Mouse (Mus musculus): ENCODE measurements around the gene Mrm2. TPM values are rescaled to one million over a fixed set of nuclear protein-coding genes. Genes with fewer than 3 reads are reported as not detected.

The Mrm2 gene
- polyA plus RNA-seq, 1 experiment from 2014 or later: 18.1 TPM

DNA sequence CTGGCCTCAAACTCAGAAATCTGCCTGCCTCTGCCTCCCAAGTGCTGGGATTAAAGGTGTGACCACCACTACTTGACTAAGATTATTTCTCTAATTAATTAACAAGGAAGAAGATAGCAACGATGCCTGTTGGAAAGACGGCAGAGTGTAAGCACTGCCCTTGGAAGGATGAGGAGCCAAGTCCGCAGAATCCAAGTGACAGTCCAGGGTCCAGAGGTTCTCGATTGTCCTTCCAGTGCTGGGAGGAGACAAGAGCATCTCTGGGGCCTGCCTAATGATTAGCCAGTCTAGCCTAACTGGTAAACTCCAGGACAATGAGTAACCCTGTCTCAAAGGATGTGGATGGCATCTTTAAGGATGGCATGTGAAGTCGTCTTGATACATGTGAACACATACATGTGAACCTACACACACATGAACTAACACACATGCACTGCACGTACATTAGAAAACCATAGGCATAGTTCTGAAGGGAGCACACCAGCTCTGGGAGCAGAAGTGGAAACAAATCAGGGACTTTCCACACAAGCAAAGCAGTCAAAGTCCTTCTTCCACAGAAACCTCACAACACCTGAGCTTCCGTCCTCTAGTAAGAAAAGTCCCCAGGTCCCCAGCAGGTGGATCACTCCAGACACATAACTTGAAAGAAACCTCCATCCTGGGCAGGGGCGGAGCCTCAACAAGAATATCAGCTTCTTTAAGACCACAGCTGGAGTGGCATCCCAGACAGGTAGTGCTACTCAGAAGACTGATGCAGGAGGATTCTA is 19.2 kb upstream of the Mrm2 start:
- H3K27me3 ChIP-seq (ENCODE audit: control insufficient read depth, insufficient read depth, low read depth, low read length): no peaks in the 10 kb centered on the region
- no peaks in the 10 kb centered on the region for H3K4me1 ChIP-seq (replicated peaks; ENCODE audit: control insufficient read depth, insufficient read depth, low read length)
- no peak overlapping the region for H3K9ac ChIP-seq (ENCODE audit: low read length)
- H3K9me3 ChIP-seq (ENCODE audit: control insufficient read depth, low read length): no peaks in the 10 kb centered on the region
- H3K4me2 ChIP-seq (ENCODE audit: low read depth, low read length): no peak overlapping the region
- 90% methylated on average over 8 of the region's 8 CpGs for WGBS
- no peak overlapping the region for H3K4me3 ChIP-seq (ENCODE audit: low read length)
- peaks cover 11% of the 10 kb centered on the region; the same call in 1 of the 2 replicates for H3K36me3 ChIP-seq (ENCODE audit: control insufficient read depth, insufficient read depth, low read length)
- no peak overlapping the region for H3K27ac ChIP-seq (ENCODE audit: low read length)
- no peak for ATAC-seq (ENCODE audit: low read depth)

DNA sequence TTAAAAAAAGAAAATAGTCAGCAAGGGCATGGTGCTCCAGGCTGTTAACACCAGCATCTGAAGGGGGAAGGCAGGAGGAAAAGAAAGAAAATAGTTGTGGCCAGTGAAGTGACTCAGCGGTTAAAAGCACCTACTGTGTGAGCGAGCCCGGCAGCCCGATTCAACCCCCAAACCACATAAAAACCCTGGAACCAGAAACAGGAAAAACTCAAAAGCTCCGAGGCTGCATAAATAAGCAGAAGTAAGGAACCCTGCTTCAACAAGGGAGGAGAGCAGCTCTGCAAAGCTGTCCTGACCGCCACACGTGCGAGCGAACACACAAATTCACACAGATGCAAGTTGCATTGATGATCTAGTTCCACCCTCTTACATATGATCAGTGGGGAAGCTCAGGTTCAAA is 18.2 kb upstream of the Mrm2 start:
- H3K4me1 ChIP-seq (replicated peaks; ENCODE audit: control insufficient read depth, insufficient read depth, low read length): no peaks in the 10 kb centered on the region
- no peak overlapping the region for H3K9ac ChIP-seq (ENCODE audit: low read length)
- H3K4me2 ChIP-seq (ENCODE audit: low read depth, low read length): no peak overlapping the region
- no peak overlapping the region for H3K27ac ChIP-seq (ENCODE audit: low read length)
- H3K9me3 ChIP-seq (ENCODE audit: control insufficient read depth, low read length): no peaks in the 10 kb centered on the region
- H3K27me3 ChIP-seq (ENCODE audit: control insufficient read depth, insufficient read depth, low read depth, low read length): no peaks in the 10 kb centered on the region
- 93% methylated on average over 9 of the region's 9 CpGs for WGBS
- H3K4me3 ChIP-seq (ENCODE audit: low read length): no peak overlapping the region
- H3K36me3 ChIP-seq (ENCODE audit: control insufficient read depth, insufficient read depth, low read length): peaks cover 11% of the 10 kb centered on the region; the same call in 1 of the 2 replicates
- no peak for ATAC-seq (ENCODE audit: low read depth)

DNA sequence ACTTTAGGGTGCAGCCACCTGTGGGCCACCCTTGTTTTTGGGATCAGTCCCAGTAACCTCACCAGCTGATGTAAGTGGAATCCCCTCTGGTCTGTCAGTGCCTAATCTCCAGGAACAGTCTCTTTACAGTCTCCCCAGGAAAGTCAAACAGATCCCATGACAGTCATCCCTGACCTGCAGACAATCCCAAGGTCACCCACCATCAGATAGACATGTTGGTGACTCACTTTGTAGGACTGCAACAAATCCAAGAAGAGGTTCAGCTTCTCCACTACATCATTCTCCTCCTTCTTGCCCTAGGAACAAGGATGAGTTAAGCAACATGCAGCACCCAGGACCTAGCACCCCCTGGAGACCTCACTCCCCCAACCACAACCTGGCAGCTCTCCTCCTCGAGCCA is 14.4 kb upstream of the Mrm2 start:
- Histone ChIP-seq H3K9ac (ENCODE audit: low read length) (no peak overlapping the region), H3K4me2 (ENCODE audit: low read depth, low read length) (no peak overlapping the region), H3K4me3 (ENCODE audit: low read length) (no peak overlapping the region), H3K9me3 (ENCODE audit: control insufficient read depth, low read length) (no peaks in the 10 kb centered on the region), H3K27ac (ENCODE audit: low read length) (no peak overlapping the region), H3K4me1 (replicated peaks; ENCODE audit: control insufficient read depth, insufficient read depth, low read length) (no peaks in the 10 kb centered on the region), H3K27me3 (ENCODE audit: control insufficient read depth, insufficient read depth, low read depth, low read length) (no peaks in the 10 kb centered on the region), H3K36me3 (ENCODE audit: control insufficient read depth, insufficient read depth, low read length) (0 out of 2 replicates have a peak, but pooled peaks cover under 1% of the 10 kb centered on the region)
- no peak for ATAC-seq (ENCODE audit: low read depth)
- WGBS: 75% methylated on average over 1 of the region's 1 CpGs

DNA sequence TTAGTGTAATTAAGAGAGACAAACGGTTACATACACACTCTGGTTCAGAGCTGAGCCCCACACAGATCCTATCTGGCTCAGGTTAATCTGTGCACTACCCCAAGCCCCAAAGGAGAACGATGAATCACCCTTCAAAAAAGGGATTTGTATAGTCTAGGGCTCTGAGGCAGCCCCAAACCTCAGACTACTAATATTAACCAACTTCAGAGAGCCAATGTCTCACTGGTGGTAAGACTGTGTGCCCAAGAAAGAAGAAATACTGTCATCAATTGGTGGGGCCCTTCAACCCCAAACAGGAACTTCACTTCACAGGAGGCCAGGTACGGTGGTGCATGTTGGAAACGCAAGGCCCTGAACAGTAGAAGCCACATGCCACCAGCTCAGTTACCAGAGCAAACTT is 13.5 kb upstream of the Mrm2 start:
- WGBS: 83% methylated on average over 4 of the region's 4 CpGs
- Histone ChIP-seq H3K9me3 (ENCODE audit: control insufficient read depth, low read length) (no peaks in the 10 kb centered on the region), H3K9ac (ENCODE audit: low read length) (no peak overlapping the region), H3K4me3 (ENCODE audit: low read length) (no peak overlapping the region), H3K27ac (ENCODE audit: low read length) (no peak overlapping the region), H3K4me2 (ENCODE audit: low read depth, low read length) (no peak overlapping the region), H3K27me3 (ENCODE audit: control insufficient read depth, insufficient read depth, low read depth, low read length) (no peaks in the 10 kb centered on the region), H3K4me1 (replicated peaks; ENCODE audit: control insufficient read depth, insufficient read depth, low read length) (no peaks in the 10 kb centered on the region), H3K36me3 (ENCODE audit: control insufficient read depth, insufficient read depth, low read length) (no peaks in the 10 kb centered on the region; the same call in 1 of the 2 replicates)
- ATAC-seq (ENCODE audit: low read depth): no peak

DNA sequence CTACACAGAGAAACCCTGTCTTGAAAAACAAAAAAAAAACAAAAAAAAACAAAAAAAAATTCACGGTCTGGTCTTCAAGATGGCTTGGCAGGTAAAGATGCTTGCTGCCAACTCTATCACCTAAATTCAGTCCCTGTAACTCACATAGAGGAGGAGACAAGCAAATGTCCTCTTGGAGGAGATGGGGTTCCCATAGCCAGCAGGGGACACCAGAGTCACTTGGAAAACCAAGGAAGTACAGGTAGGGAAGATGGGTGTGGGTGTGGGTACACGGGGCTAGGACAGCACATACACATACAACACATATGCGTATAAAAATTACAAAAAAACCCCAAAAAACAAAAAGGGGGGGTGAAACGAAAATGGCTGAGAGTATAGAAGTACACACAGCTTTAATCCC is 11.2 kb upstream of the Mrm2 start:
- Histone ChIP-seq H3K9me3 (ENCODE audit: control insufficient read depth, low read length) (peaks cover 3% of the 10 kb centered on the region; the same call in 1 of the 2 replicates), H3K36me3 (ENCODE audit: control insufficient read depth, insufficient read depth, low read length) (peaks cover 8% of the 10 kb centered on the region), H3K4me1 (replicated peaks; ENCODE audit: control insufficient read depth, insufficient read depth, low read length) (no peaks in the 10 kb centered on the region), H3K9ac (ENCODE audit: low read length) (no peak overlapping the region), H3K4me2 (ENCODE audit: low read depth, low read length) (no peak overlapping the region), H3K27me3 (ENCODE audit: control insufficient read depth, insufficient read depth, low read depth, low read length) (no peaks in the 10 kb centered on the region), H3K4me3 (ENCODE audit: low read length) (no peak overlapping the region), H3K27ac (ENCODE audit: low read length) (no peak overlapping the region)
- no peak for ATAC-seq (ENCODE audit: low read depth)
- WGBS: 77% methylated on average over 4 of the region's 4 CpGs

DNA sequence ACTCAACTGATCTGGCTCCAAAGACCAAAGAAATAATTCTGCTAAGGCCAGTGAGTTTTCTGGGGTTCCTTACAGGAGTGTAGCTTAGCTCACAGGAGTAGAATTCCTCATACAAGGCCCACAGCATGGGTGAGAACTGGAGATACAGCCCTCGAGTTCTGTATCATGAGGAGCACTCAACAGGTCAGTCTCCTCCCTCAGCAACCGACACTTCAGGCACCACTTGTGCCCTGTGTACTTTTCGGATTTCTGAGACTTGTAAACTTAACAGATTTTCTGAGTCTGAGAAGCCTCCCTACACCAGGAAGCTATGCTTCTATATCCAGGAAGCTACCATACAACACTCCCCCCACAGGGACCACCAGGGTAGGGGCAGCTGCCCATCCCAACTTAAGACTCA is 8.1 kb upstream of the Mrm2 start:
- ATAC-seq (ENCODE audit: low read depth): no peak
- WGBS: 43% methylated on average over 3 of the region's 3 CpGs
- Histone ChIP-seq H3K4me3 (ENCODE audit: low read length) (no peak overlapping the region), H3K4me2 (ENCODE audit: low read depth, low read length) (no peak overlapping the region), H3K4me1 (replicated peaks; ENCODE audit: control insufficient read depth, insufficient read depth, low read length) (no peaks in the 10 kb centered on the region), H3K27me3 (ENCODE audit: control insufficient read depth, insufficient read depth, low read depth, low read length) (no peaks in the 10 kb centered on the region), H3K27ac (ENCODE audit: low read length) (no peak overlapping the region), H3K36me3 (ENCODE audit: control insufficient read depth, insufficient read depth, low read length) (peaks cover 8% of the 10 kb centered on the region), H3K9ac (ENCODE audit: low read length) (no peak overlapping the region), H3K9me3 (ENCODE audit: control insufficient read depth, low read length) (peaks cover 3% of the 10 kb centered on the region; the same call in 1 of the 2 replicates)

DNA sequence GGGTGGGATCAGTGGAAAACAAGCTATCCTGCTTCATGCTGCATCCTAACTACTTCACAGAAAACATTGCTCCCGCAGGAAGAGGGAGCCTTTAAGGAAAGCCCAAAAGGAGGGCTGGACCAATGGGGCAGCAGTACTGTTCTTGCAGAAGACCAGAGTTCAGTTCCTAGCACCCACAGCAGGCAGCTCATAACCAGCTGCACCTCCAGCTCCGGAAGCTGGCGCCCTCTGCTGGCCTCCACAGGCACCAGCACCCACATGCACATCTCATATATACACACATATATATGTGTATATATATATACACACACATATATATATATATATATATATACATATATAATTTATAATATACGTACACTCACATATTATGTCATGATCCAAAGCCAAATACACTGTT is 7.1 kb upstream of the Mrm2 start:
- Histone ChIP-seq H3K4me3 (ENCODE audit: low read length) (no peak overlapping the region), H3K27me3 (ENCODE audit: control insufficient read depth, insufficient read depth, low read depth, low read length) (no peaks in the 10 kb centered on the region), H3K27ac (ENCODE audit: low read length) (no peak overlapping the region), H3K4me1 (replicated peaks; ENCODE audit: control insufficient read depth, insufficient read depth, low read length) (no peaks in the 10 kb centered on the region), H3K9me3 (ENCODE audit: control insufficient read depth, low read length) (peaks cover 3% of the 10 kb centered on the region; the same call in 1 of the 2 replicates), H3K4me2 (ENCODE audit: low read depth, low read length) (no peak overlapping the region), H3K36me3 (ENCODE audit: control insufficient read depth, insufficient read depth, low read length) (peaks cover 8% of the 10 kb centered on the region), H3K9ac (ENCODE audit: low read length) (no peak overlapping the region)
- 99% methylated on average over 4 of the region's 4 CpGs for WGBS
- ATAC-seq (ENCODE audit: low read depth): no peak

DNA sequence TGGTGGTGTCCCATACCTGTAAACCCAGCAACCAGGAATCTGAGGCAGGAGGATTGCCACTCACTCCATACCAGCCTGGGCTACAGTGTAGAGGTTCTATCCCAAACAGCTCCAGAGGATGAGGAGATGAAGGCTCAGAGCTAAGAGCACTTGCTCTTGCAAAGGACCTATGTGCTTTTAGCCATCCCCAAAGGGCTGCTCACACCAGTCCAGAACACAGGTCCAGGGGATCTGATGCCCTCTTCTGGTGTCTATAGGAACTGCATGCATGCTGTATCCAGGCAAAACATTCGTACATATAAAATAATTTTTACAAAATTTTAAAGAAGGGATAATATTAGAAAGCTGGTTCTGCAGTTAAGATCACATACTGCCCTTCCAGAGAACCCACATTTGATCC is 5.0 kb upstream of the Mrm2 start:
- no peak overlapping the region for H3K4me2 ChIP-seq (ENCODE audit: low read depth, low read length)
- no peak overlapping the region for H3K27ac ChIP-seq (ENCODE audit: low read length)
- peaks cover 3% of the 10 kb centered on the region; the same call in 1 of the 2 replicates for H3K9me3 ChIP-seq (ENCODE audit: control insufficient read depth, low read length)
- no peak overlapping the region for H3K4me3 ChIP-seq (ENCODE audit: low read length)
- no peaks in the 10 kb centered on the region for H3K27me3 ChIP-seq (ENCODE audit: control insufficient read depth, insufficient read depth, low read depth, low read length)
- peaks cover 7% of the 10 kb centered on the region; the same call in 1 of the 2 replicates for H3K4me1 ChIP-seq (replicated peaks; ENCODE audit: control insufficient read depth, insufficient read depth, low read length)
- peaks cover 8% of the 10 kb centered on the region for H3K36me3 ChIP-seq (ENCODE audit: control insufficient read depth, insufficient read depth, low read length)
- no peak overlapping the region for H3K9ac ChIP-seq (ENCODE audit: low read length)
- WGBS: 71% methylated on average over 1 of the region's 1 CpGs
- ATAC-seq (ENCODE audit: low read depth): no peak

DNA sequence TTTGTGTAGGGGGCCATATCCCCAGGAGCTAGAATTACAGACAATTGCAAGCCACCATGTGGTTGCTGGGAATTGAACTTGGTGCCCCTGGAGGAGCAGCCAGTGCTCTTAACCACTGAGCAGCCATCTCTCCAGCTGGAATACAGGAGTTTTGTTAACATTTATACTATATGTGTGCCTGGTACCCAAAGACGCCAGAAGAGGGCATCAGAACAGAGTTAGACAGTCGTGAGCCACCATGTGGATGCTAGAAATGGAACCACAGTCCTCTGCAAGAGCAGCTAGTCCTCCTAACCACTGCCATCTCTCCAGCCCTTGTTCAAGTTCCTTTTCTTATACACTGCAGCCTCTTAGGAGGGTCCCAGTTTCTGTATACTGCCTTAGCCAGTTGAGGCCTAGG is 1.9 kb upstream of the Mrm2 start:
- Histone ChIP-seq H3K4me1 (replicated peaks; ENCODE audit: control insufficient read depth, insufficient read depth, low read length) (peaks cover 16% of the 10 kb centered on the region), H3K4me3 (ENCODE audit: low read length) (no peak overlapping the region), H3K27ac (ENCODE audit: low read length) (no peak overlapping the region), H3K9ac (ENCODE audit: low read length) (no peak overlapping the region), H3K36me3 (ENCODE audit: control insufficient read depth, insufficient read depth, low read length) (peaks cover 4% of the 10 kb centered on the region), H3K9me3 (ENCODE audit: control insufficient read depth, low read length) (peaks cover under 1% of the 10 kb centered on the region; the same call in 1 of the 2 replicates), H3K27me3 (ENCODE audit: control insufficient read depth, insufficient read depth, low read depth, low read length) (no peaks in the 10 kb centered on the region), H3K4me2 (ENCODE audit: low read depth, low read length) (no peak overlapping the region)
- 39% methylated on average over 2 of the region's 2 CpGs for WGBS
- ATAC-seq (ENCODE audit: low read depth): no peak
